Mouse (Mus musculus) liver, embryonic 14.5 days (tissue): Measurements from ENCODE around the gene Stoml2. TPM values are rescaled to one million over a fixed set of nuclear protein-coding genes. Genes with fewer than 3 reads are reported as not detected.

Experiments used
- ATAC-seq: fragments of 200-750 bp; cut with Nextera tagmentation; 2 replicates; pipeline ENCODE4 v1.8.0; 2017; ENCODE audit warnings: moderate number of reproducible peaks, mild to moderate bottlenecking, moderate library complexity; ENCODE audit not compliant: insufficient read depth
- DNase-seq, 3 experiments: peaks; one replicate each; pipeline ENCODE4 v3.0.0-alpha.2; 2012 to 2013; ENCODE audit warnings: low read depth in 3 of 3, low spot score in 3 of 3
- H3K27ac ChIP-seq: fragments of 300-500 bp; sonication (generic); 2 replicates; pipeline ENCODE4 v1.5.1; 2014; ENCODE audit warnings: moderate library complexity, mild to moderate bottlenecking, control low read depth, inconsistent platforms
- H3K27me3 ChIP-seq: fragments of 300-500 bp; sonication (generic); 2 replicates; pipeline ENCODE4 v1.6.1; 2014; ENCODE audit warnings: mild to moderate bottlenecking, low read length, moderate library complexity; ENCODE audit not compliant: control insufficient read depth, insufficient read depth
- H3K36me3 ChIP-seq: fragments of 300-500 bp; sonication (generic); replicated peaks from 2 replicates; pipeline ENCODE4 v1.6.1; 2014; ENCODE audit warnings: low read depth; ENCODE audit not compliant: control insufficient read depth, insufficient read depth
- H3K4me1 ChIP-seq, 2 experiments: fragments of 200-500 bp in 1 of 2; fragments of 300-500 bp in 1 of 2; sonication (generic) in 1 of 2; replicated peaks; 2 replicates each; pipeline ENCODE4 v1.6.1; 2012 to 2014; ENCODE audit warnings: antibody characterized with exemption in 1 of 2, inconsistent platforms in 1 of 2, low read length in 1 of 2; ENCODE audit not compliant: control insufficient read depth in 2 of 2, insufficient read depth in 2 of 2
- H3K4me2 ChIP-seq: fragments of 300-500 bp; sonication (generic); 2 replicates; pipeline ENCODE4 v1.6.1; 2014; ENCODE audit warnings: low read depth, mild to moderate bottlenecking, control low read depth, moderate library complexity
- H3K4me3 ChIP-seq, 2 experiments: fragments of 200-500 bp in 1 of 2; fragments of 300-500 bp in 1 of 2; sonication (generic) in 1 of 2; 2 replicates each; pipeline ENCODE4 v1.5.1; 2012 to 2014; ENCODE audit warnings: low read depth in 2 of 2, low read length in 2 of 2, mild to moderate bottlenecking in 2 of 2, control low read depth in 1 of 2, inconsistent platforms in 1 of 2, moderate library complexity in 1 of 2; ENCODE audit not compliant: insufficient read depth in 1 of 2
- H3K9ac ChIP-seq: fragments of 300-500 bp; sonication (generic); replicated peaks from 2 replicates; pipeline ENCODE4 v1.6.1; 2014; ENCODE audit warnings: mild to moderate bottlenecking, control low read depth, moderate library complexity
- H3K9me3 ChIP-seq: fragments of 300-500 bp; sonication (generic); 2 replicates; pipeline ENCODE4 v1.6.1; 2016; ENCODE audit warnings: low read length, mixed read lengths; ENCODE audit not compliant: control insufficient read depth
- CTCF ChIP-seq: IDR thresholded peaks from 2 replicates; pipeline ENCODE4 v1.5.1; 2016; ENCODE audit warnings: antibody characterized with exemption, low read depth, control low read depth
- EP300 ChIP-seq: IDR thresholded peaks from 2 replicates; pipeline ENCODE4 v1.6.1; 2016; ENCODE audit warnings: antibody characterized with exemption, low read depth
- WGBS: fragments of 180-500 bp; shearing (Covaris S2); extraction: QIAGEN DNeasy Blood & Tissue Kit; methylation state at CpG from one replicate; pipeline ENCODE4 v1.1.7; 2014; ENCODE audit not compliant: insufficient replicate concordance; 5-methylcytosine and 5-hydroxymethylcytosine counted together
- polyA plus RNA-seq, 2 experiments: library from polyadenylated mRNA; depleted of rRNA in 1 of 2; stranded (reverse) in 1 of 2; unstranded in 1 of 2; fragments of >200 nt; fragmentation: Nextera tagmentation in 1 of 2; extraction: Ambion mirVana in 1 of 2; gene quantifications; 2 replicates each; pipeline versions ENCODE4 v1.2.1 to v1.2.3; 2012 to 2014

The Stoml2 gene
- polyA plus RNA-seq (2012; rRNA removed) = 55.8 and 83.2 TPM in 2 replicates
- polyA plus RNA-seq (2014; fragmentation: Nextera tagmentation; extraction: Ambion mirVana) = 200 and 229 TPM in 2 replicates

DNA sequence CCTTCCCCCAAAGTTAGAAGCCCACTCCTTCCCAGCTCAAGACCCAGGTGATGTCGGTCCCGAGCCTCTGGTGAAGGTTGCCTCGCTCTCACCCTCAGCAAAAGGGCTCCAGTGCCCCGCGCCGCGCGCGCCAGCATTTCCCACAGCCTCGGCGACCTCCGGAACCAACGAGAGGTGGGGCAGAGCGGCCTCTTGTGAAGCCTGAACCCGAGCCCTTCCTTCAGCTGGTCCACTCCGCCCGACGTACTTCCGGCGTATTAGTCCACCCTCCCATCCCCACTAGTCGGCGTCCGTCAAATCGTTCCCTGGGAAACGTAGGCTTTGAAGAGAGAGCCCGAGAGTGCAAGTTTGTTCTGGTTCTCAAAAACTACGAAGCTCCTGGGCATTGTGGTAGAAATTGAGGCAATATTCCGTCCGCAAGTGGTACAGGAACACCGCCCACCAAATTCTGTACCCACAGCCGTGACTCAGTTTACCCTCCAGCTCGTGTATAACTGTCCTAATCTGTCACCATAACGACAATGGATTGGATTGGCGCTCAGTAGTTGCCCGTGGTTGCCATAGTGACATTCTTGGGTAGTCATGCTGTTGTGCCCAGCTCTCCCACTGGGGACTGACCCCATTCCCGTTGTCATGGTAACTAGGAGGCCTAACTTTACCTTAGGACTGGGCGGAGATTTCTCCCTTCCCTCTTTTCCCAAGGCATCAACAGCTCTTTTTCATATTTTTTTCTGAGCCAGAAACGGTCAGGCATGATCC is at the start of gene Stoml2:
Stoml2 (minus strand) TSS at position 474 of the 759 bp plus-strand sequence.
- H3K9ac ChIP-seq = peak within 1 kb of the TSS; percentile 91
- peak within 1 kb of the TSS; percentile 65 for H3K27ac ChIP-seq
- no peaks in the 10 kb centered on the region for H3K9me3 ChIP-seq
- H3K4me3 ChIP-seq = peak within 1 kb of the TSS; percentile 77 to 90
- peaks cover 42% of the 10 kb centered on the region for H3K36me3 ChIP-seq
- DNase-seq (peak; percentile 91 to 94 (median 92)), ATAC-seq (peak; percentile 96)
- peak within 1 kb of the TSS; percentile 86 for H3K4me2 ChIP-seq
- H3K27me3 ChIP-seq = no peaks in the 10 kb centered on the region
- no peak for TF ChIP-seq EP300
- TF ChIP-seq CTCF = peak; percentile 73
- WGBS = 2% methylated on average over 38 of the region's 38 CpGs
- H3K4me1 ChIP-seq = peaks cover 7 to 14% of the 10 kb centered on the region in 2 experiments

DNA sequence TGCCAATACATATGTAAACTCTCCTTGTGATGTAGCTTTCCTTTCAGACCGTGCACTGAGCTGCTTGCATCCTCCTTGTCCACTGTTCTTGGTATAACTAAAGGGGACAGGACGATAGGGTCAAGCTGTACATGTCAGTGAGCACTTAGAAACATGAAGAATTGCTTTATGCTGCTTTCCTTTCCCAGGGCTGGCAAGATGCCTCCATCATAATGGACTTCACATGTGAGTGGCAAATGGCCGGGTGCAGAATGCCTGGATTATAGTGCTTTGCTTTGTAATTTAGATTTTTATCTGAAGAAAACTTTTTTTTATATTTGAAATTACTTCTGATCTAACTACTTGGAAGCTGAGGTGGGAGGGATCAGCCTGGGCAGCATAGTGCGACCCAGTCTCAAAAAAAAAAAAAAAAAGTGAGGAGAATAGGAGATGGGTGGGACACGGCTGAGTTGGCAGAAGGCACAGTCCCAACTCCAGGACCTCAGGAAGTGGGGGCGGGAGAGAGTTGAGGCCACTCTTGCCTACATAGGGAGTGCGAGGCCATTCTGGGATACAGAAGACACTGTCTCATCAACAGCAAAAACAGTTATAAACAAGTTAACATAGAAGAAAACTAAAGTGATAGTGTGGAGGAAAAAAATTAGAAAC is 46.7 kb upstream of the Stoml2 start:
- Histone ChIP-seq H3K9me3 (no peaks in the 10 kb centered on the region), H3K4me2 (no peak overlapping the region), H3K27me3 (no peaks in the 10 kb centered on the region), H3K4me3 (no peak overlapping the region), H3K9ac (no peak overlapping the region), H3K27ac (no peak overlapping the region), H3K4me1 (no peaks in the 10 kb centered on the region), H3K36me3 (no peaks in the 10 kb centered on the region)
- ATAC-seq (no peak), DNase-seq (no peak)
- TF ChIP-seq CTCF (no peak), EP300 (no peak)
- 44% methylated on average over 7 of the region's 7 CpGs for WGBS

GRCm38 (mm10) chr4:43074923-43075322 is 43.4 kb upstream of the Stoml2 start:
- Histone ChIP-seq H3K4me1 (no peaks in the 10 kb centered on the region), H3K27ac (no peak overlapping the region), H3K4me3 (no peak overlapping the region), H3K27me3 (no peaks in the 10 kb centered on the region), H3K36me3 (no peaks in the 10 kb centered on the region), H3K9me3 (no peaks in the 10 kb centered on the region), H3K4me2 (no peak overlapping the region), H3K9ac (no peak overlapping the region)
- DNase-seq (no peak), ATAC-seq (no peak)
- TF ChIP-seq EP300 (no peak), CTCF (no peak)

DNA sequence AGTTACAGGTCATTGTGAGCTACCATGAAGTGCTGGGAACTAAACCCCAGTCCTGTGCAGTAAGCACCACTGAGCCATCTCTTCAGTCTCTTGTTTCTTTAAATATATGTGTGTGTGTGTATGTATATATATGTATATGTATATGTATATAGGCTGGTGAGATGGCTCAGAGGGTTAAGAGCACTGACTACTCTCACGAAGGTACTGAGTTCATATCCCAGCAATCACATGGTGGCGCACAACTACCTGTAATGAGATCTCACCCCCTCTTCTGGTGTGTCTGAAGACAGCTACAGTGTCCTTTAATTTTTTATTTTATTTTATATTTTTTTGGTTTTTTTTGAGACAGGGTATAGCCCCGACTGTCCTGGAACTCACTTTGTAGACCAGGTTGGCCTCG is 34.0 kb upstream of the Stoml2 start:
- WGBS = 85% methylated on average over 4 of the region's 4 CpGs
- H3K4me2 ChIP-seq = no peak overlapping the region

GRCm38 (mm10) chr4:43060286-43060685 is 28.8 kb upstream of the Stoml2 start:
- WGBS = 50% methylated on average over 3 of the region's 3 CpGs

More for the DNA sequence above, 34.0 kb upstream of the Stoml2 start:
- ATAC-seq = no peak
- H3K9me3 ChIP-seq = no peaks in the 10 kb centered on the region
- H3K36me3 ChIP-seq = no peaks in the 10 kb centered on the region
- no peak overlapping the region for H3K4me3 ChIP-seq
- peaks cover 9% of the 10 kb centered on the region for H3K27me3 ChIP-seq
- TF ChIP-seq CTCF = no peak
- TF ChIP-seq EP300 = no peak
- H3K4me1 ChIP-seq = no peaks in the 10 kb centered on the region
- no peak overlapping the region for H3K27ac ChIP-seq
- no peak for DNase-seq
- H3K9ac ChIP-seq = no peak overlapping the region

More at GRCm38 (mm10) chr4:43060286-43060685, 28.8 kb upstream of the Stoml2 start:
- H3K27ac ChIP-seq = no peak overlapping the region
- TF ChIP-seq CTCF (no peak), EP300 (no peak)
- H3K4me1 ChIP-seq = peaks cover 0 to 4% of the 10 kb centered on the region in 2 experiments; a peak in 1 of 4 replicates
- H3K9me3 ChIP-seq = no peaks in the 10 kb centered on the region
- H3K4me2 ChIP-seq = no peak overlapping the region
- no peak overlapping the region for H3K9ac ChIP-seq
- ATAC-seq (no peak), DNase-seq (no peak)
- H3K36me3 ChIP-seq = no peaks in the 10 kb centered on the region
- H3K27me3 ChIP-seq = peaks cover 34% of the 10 kb centered on the region
- no peak overlapping the region for H3K4me3 ChIP-seq
